Mouse (Mus musculus): ENCODE measurements at regions not wholly inside any gene's neighbourhood (a gene's known extent, or its start where the extent isn't known, plus 50 kb on each side); places are given as distances from the start of the nearest gene placed in this dataset.

DNA sequence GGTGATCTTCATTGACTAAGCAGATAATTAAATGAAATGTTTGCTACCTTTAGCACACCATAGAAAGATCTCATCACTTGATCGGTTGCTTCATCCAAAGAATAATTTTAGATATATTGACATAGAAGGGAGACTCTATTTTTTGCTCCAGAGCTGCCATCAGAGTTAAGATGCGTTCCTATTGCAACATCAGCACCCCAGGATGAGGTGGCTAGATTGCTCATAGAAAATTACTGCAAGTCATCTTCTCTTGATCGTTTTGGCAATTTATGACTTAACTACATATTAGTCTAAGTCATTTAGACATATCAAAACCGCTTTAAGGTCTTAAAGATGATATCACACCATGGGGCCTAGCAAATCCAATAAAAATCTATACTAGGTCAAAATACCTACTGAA is 778.0 kb upstream of the Celf2 start:
- no peak for DNase-seq

DNA sequence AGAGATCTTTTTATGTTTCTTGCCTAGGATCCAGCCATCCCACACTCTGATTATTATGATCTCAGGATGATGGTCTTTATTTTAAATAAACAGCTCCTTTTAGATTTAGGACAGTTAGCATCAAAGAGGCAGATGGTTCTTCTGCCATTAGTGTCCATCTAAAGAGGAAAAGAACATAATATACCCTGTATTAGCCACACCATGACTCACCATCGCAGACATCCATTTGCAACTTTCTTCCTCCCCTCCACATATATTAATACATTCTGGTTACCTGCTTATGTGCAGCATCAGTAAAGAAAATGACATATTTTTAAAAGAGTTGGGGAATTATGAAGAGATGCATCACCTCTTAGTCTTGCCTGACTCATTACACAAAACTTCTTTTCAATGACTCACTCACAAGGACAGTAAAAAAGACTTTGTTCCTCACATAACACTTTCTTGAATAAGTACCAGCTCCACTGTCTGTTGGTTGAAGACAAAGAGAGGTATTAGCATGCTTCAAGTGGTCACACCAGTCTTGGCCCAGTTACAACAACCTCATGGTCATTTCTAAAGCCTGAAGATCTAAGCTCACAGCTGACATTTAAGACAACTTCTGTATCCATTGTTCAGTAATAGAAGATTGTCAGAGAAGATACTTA is 766.9 kb upstream of the Celf2 start:
- DNase-seq = no peak

Measured in kidney, postnatal 36 days (tissue).